Mouse (Mus musculus) Patski (cell line): ENCODE results near the gene Mbd4. TPM values are rescaled to one million over a fixed set of nuclear protein-coding genes. Genes with fewer than 3 reads are reported as not detected.

ENCODE experiments used
- ATAC-seq: fragments of 100-300 bp; one replicate; pipeline ENCODE4 v1.8.0; 2021
- CTCF ChIA-PET: fragments of 350-600 bp; sonication (Branson Sonifier 250); formaldehyde crosslinking; loops from one replicate; lab custom pipeline; 2022; ENCODE audit warnings: inconsistent platforms; lab: Charles Lee
- POLR2A ChIA-PET: fragments of 350-600 bp; sonication (Branson Sonifier 250); formaldehyde crosslinking; loops from one replicate; lab custom pipeline; 2022; ENCODE audit warnings: antibody characterized with exemption, inconsistent platforms; lab: Charles Lee
- DNase-seq: peaks from one replicate; pipeline ENCODE4 v3.0.0-alpha.2; 2011; ENCODE audit warnings: low read depth, low spot score
- H3K27me3 ChIP-seq: fragments of 371-371 bp; one replicate; pipeline ENCODE4 v1.5.1; 2021
- CTCF ChIP-seq: fragments of 100-300 bp; IDR thresholded peaks from one replicate; pipeline ENCODE4 v1.5.1; 2021
- in situ Hi-C: fragments of 300-500 bp; cut with MboI; formaldehyde crosslinking; loops from 3 replicates; pipeline ENCODE4 v1.11.1; 2018; ENCODE audit warnings: low pct_unique_long_range_greater_than_20kb, mixed read lengths
- polyA plus RNA-seq: library from polyadenylated mRNA; unstranded; gene quantifications from one replicate; pipeline ENCODE4 v1.2.3, GENCODE M21; 2021

Gene Mbd4
- polyA plus RNA-seq, result 6.8 TPM

GRCm38 (mm10) chr6:115853091-115853813, at the start of gene Mbd4, which contains the start of gene Ift122:
Mbd4 (minus strand) TSS chr6:115853371.
Ift122 (plus strand) TSS chr6:115853470.
- ATAC-seq (peak; percentile 93), DNase-seq (peak; percentile 98)
- in situ Hi-C loops, result no loop called here
- CTCF ChIA-PET, result interaction anchor here (1.0 to 2.1 kb wide), 6 partner anchors 21 to 48 kb away, joined by 3 to 7 read pairs (median 3); no protein-coding TSS in a partner anchor
- H3K27me3 ChIP-seq, result no peaks in the 10 kb centered on the region
- POLR2A ChIA-PET, result interaction anchor here (0.8 to 1.6 kb wide), 4 partner anchors 12 to 176 kb away, joined by 3 to 5 read pairs (median 3); partner anchors contain the start of gene Raf1
- TF ChIP-seq CTCF, result no peak

GRCm38 (mm10) chr6:115902545-115902944, 49.4 kb upstream of the Mbd4 start:
- CTCF ChIA-PET, result interaction anchor here (1.2 to 3.2 kb wide), 6 partner anchors 14 to 106 kb away, joined by 3 to 17 read pairs (median 5); partner anchors contain the start of genes Ift122 and Mbd4

GRCm38 (mm10) chr6:115901489-115901931, 48.3 kb upstream of the Mbd4 start:
- DNase-seq, result no peak
- in situ Hi-C loops, result loop anchor here (5.0 kb wide), 2 partner anchors 106 to 226 kb away; no protein-coding TSS in a partner anchor
- ATAC-seq, result peak; percentile 27
- H3K27me3 ChIP-seq, result no peaks in the 10 kb centered on the region
- no peak for TF ChIP-seq CTCF
- ChIA-PET POLR2A (no interaction called here), CTCF (interaction anchor here (1.1 to 3.2 kb wide), 17 partner anchors 9 to 281 kb away, joined by 3 to 17 read pairs (median 4); partner anchors contain the start of genes Ift122, Mbd4 and Plxnd1)

More at GRCm38 (mm10) chr6:115902545-115902944, 49.4 kb upstream of the Mbd4 start:
- DNase-seq (no peak), ATAC-seq (no peak)
- H3K27me3 ChIP-seq, result no peaks in the 10 kb centered on the region
- POLR2A ChIA-PET, result no interaction called here
- in situ Hi-C loops, result loop anchor here (5.0 kb wide), 2 partner anchors 105 to 225 kb away; no protein-coding TSS in a partner anchor
- TF ChIP-seq CTCF, result no peak

DNA sequence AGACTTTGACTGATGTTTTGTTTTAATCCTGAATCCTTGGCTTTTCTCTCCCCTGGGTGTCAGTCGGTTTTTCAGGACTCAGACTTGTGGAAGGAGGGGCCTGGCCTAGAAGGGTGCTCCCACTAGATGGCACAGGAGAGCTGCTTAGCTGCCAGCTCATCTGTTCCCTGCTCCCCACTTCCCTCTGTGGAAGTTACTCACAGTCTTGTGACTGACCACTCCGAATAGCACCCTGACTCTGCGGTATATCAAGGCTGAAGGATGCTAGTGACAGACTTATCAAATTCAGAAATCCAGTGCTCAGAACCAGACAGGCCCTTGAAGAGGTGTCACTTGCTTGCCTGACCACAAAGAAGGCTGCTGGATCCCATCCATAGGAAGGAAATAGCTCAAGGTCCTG, 47.9 kb upstream of the Mbd4 start:
- TF ChIP-seq CTCF, result peak; percentile 94
- no peaks in the 10 kb centered on the region for H3K27me3 ChIP-seq
- CTCF ChIA-PET, result interaction anchor here (0.8 to 3.2 kb wide), 23 partner anchors 9 to 330 kb away, joined by 3 to 17 read pairs (median 4); partner anchors contain the start of genes Ift122, Mbd4 and Plxnd1
- DNase-seq (no peak), ATAC-seq (peak; percentile 64)
- POLR2A ChIA-PET, result no interaction called here
- in situ Hi-C loops, result loop anchor here (5.0 kb wide), 2 partner anchors 106 to 226 kb away; no protein-coding TSS in a partner anchor

- in situ Hi-C loops, result loop anchor here (25.0 kb wide), 1 partner anchor 514 kb away; no protein-coding TSS in a partner anchor
- ChIA-PET POLR2A (interaction anchor here (0.8 kb wide), 1 partner anchor 35 kb away, joined by 3 read pairs; no protein-coding TSS in a partner anchor), CTCF (no interaction called here)
- ATAC-seq (no peak), DNase-seq (no peak)
- TF ChIP-seq CTCF, result no peak
- no peaks in the 10 kb centered on the region for H3K27me3 ChIP-seq
Measured at GRCm38 (mm10) chr6:115897926-115898520, 44.9 kb upstream of the Mbd4 start.

- DNase-seq (no peak), ATAC-seq (no peak)
- in situ Hi-C loops, result loop anchor here (25.0 kb wide), 1 partner anchor 515 kb away; no protein-coding TSS in a partner anchor
- ChIA-PET CTCF (no interaction called here), POLR2A (no interaction called here)
- H3K27me3 ChIP-seq, result no peaks in the 10 kb centered on the region
- TF ChIP-seq CTCF, result no peak
Measured at GRCm38 (mm10) chr6:115897117-115897516, 43.9 kb upstream of the Mbd4 start.

DNA sequence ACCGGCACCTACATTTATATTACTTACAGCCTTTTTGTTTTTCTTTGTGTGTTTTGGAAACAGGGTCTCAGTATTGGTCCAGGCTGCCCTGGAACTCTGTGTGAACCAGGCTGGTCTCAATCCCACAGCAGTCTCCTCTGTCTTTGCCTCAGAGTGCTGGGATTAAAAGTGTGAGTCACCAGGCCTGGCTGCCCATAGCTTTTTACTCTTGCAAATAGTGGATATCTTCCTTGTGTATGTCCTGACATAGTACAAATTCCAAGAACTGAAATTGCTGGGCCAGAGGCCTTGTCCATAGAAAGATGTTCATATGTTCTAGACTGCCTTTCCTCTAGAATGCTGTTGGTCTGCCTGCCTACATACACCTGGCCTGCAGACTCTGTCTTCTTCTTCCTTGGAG, 43.2 kb upstream of the Mbd4 start:
- CTCF ChIA-PET, result interaction anchor here (0.9 kb wide), 1 partner anchor 49 kb away, joined by 3 read pairs; no protein-coding TSS in a partner anchor
- no peak for DNase-seq
- in situ Hi-C loops, result loop anchor here (25.0 kb wide), 1 partner anchor 516 kb away; no protein-coding TSS in a partner anchor
- POLR2A ChIA-PET, result no interaction called here
- H3K27me3 ChIP-seq, result no peaks in the 10 kb centered on the region
- TF ChIP-seq CTCF, result no peak
- ATAC-seq, result no peak

GRCm38 (mm10) chr6:115892363-115892762, 39.2 kb upstream of the Mbd4 start:
- ChIA-PET CTCF (interaction anchor here (1.0 kb wide), 1 partner anchor 9 kb away, joined by 5 read pairs; no protein-coding TSS in a partner anchor), POLR2A (no interaction called here)
- ATAC-seq, result no peak
- H3K27me3 ChIP-seq, result no peaks in the 10 kb centered on the region
- in situ Hi-C loops, result loop anchor here (25.0 kb wide), 1 partner anchor 520 kb away; no protein-coding TSS in a partner anchor
- no peak for DNase-seq
- no peak for TF ChIP-seq CTCF

DNA sequence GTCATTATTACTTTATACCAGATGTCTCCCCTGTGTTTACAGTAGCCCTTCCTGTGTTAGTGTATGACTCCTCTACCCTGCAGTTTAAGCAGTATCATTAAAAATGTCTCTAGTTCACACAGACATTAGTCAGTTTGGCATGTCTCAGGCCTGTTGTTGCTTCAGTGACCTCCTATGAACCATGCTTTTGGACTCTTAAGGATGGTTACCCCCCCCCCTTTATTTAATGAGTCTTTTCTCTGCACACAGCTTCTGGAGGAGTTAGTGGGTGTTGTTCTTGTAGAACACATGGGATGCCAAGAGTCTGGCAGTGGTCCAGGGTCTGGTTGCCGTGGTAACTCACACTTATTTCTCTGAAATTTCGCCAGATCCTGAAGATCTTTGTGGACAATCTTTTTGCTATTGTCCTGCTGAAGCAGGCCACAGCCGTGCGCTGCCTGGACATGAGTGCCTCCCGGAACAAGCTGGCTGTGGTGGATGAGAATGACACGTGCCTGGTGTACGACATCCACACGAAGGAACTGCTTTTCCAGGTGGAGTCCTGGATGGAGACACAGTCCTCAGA, 38.4 kb upstream of the Mbd4 start:
- ATAC-seq (no peak), DNase-seq (no peak)

More for the DNA sequence above, 38.4 kb upstream of the Mbd4 start:
- in situ Hi-C loops, result loop anchor here (25.0 kb wide), 1 partner anchor 521 kb away; no protein-coding TSS in a partner anchor
- H3K27me3 ChIP-seq, result no peaks in the 10 kb centered on the region
- ChIA-PET POLR2A (no interaction called here), CTCF (interaction anchor here (1.0 to 1.1 kb wide), 2 partner anchors 10 to 39 kb away, joined by 3 read pairs; no protein-coding TSS in a partner anchor)
- no peak for TF ChIP-seq CTCF
